Mouse (Mus musculus) forebrain, embryonic 16.5 days (tissue): ENCODE measurements at regions not wholly inside any gene's neighbourhood (a gene's known extent, or its start where the extent isn't known, plus 50 kb on each side); places are given as distances from the start of the nearest gene placed in this dataset.

ENCODE experiments used
- ATAC-seq: fragments of 200-750 bp; cut with Nextera tagmentation; 2 replicates; pipeline ENCODE4 v1.8.0; 2017; ENCODE audit warnings: mild to moderate bottlenecking, moderate library complexity
- H3K27ac ChIP-seq: fragments of 300-500 bp; sonication (generic); 2 replicates; pipeline ENCODE4 v1.5.1; 2014; ENCODE audit warnings: low read length, control low read depth
- H3K27me3 ChIP-seq: fragments of 300-500 bp; sonication (generic); replicated peaks from 2 replicates; pipeline ENCODE4 v1.6.1; 2014; ENCODE audit warnings: low read length; ENCODE audit not compliant: control insufficient read depth, insufficient read depth
- H3K36me3 ChIP-seq: fragments of 300-500 bp; sonication (generic); 2 replicates; pipeline ENCODE4 v1.6.1; 2014; ENCODE audit not compliant: control insufficient read depth, insufficient read depth
- H3K4me1 ChIP-seq: fragments of 300-500 bp; sonication (generic); replicated peaks from 2 replicates; pipeline ENCODE4 v1.6.1; 2014; ENCODE audit warnings: low read length; ENCODE audit not compliant: control insufficient read depth, insufficient read depth
- H3K4me2 ChIP-seq: fragments of 300-500 bp; sonication (generic); 2 replicates; pipeline ENCODE4 v1.6.1; 2014; ENCODE audit warnings: mild to moderate bottlenecking, low read length, control low read depth
- H3K4me3 ChIP-seq: fragments of 300-500 bp; sonication (generic); replicated peaks from 2 replicates; pipeline ENCODE4 v1.5.1; 2014; ENCODE audit warnings: mild to moderate bottlenecking, low read length, control low read depth
- H3K9ac ChIP-seq: fragments of 300-500 bp; sonication (generic); replicated peaks from 2 replicates; pipeline ENCODE4 v1.6.1; 2014; ENCODE audit warnings: low read depth, low read length, control low read depth
- H3K9me3 ChIP-seq: fragments of 300-500 bp; sonication (generic); 2 replicates; pipeline ENCODE4 v1.6.1; 2016; ENCODE audit warnings: low read length; ENCODE audit not compliant: control insufficient read depth
- WGBS: fragments of 180-500 bp; shearing (Covaris S2); extraction: QIAGEN DNeasy Blood & Tissue Kit; methylation state at CpG from one replicate; pipeline ENCODE4 v1.1.7; 2014; 5-methylcytosine and 5-hydroxymethylcytosine counted together

- Histone ChIP-seq H3K4me3 (no peak overlapping the region), H3K27me3 (no peaks in the 10 kb centered on the region), H3K4me1 (peaks cover 11% of the 10 kb centered on the region), H3K27ac (no peak overlapping the region), H3K36me3 (no peaks in the 10 kb centered on the region), H3K9me3 (no peaks in the 10 kb centered on the region), H3K9ac (no peak overlapping the region), H3K4me2 (no peak overlapping the region)
- no peak for ATAC-seq
These were observed 121.0 kb upstream of the Slc22a23 start for GRCm38 (mm10) chr13:34465862-34466430.

- Histone ChIP-seq H3K9ac (no peak overlapping the region), H3K9me3 (no peaks in the 10 kb centered on the region), H3K4me2 (no peak overlapping the region), H3K27ac (no peak overlapping the region), H3K36me3 (no peaks in the 10 kb centered on the region), H3K27me3 (no peaks in the 10 kb centered on the region), H3K4me3 (no peak overlapping the region), H3K4me1 (peaks cover 11% of the 10 kb centered on the region)
- WGBS, result 94% methylated on average over 5 of the region's 5 CpGs
- ATAC-seq, result no peak
These were observed 120.5 kb upstream of the Slc22a23 start for GRCm38 (mm10) chr13:34465456-34465855.

DNA sequence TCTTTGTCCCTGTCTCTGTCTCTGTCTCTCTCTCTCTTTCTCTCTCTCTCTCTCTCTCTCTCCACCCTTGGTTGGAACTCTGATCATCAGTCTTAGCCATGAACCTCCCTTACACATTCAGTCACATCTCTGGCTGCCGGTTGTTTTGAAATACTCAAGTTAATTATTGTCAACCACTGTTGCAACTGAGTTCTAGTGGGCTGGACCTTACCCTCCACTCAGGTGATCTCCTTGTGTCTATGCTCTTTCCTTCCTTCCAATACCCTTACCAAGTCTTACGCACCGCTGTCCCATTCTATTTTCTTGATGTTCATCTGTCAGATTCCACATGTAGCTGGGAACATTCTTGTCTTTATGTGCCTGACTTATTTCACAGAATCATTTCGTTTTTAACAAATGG, 119.2 kb upstream of the Slc22a23 start:
- H3K27ac ChIP-seq, result no peak overlapping the region
- WGBS, result 93% methylated on average over 4 of the region's 4 CpGs
- no peaks in the 10 kb centered on the region for H3K9me3 ChIP-seq
- H3K4me1 ChIP-seq, result peaks cover 8% of the 10 kb centered on the region
- H3K4me2 ChIP-seq, result no peak overlapping the region
- no peak for ATAC-seq
- H3K4me3 ChIP-seq, result no peak overlapping the region
- no peaks in the 10 kb centered on the region for H3K36me3 ChIP-seq
- H3K27me3 ChIP-seq, result no peaks in the 10 kb centered on the region
- no peak overlapping the region for H3K9ac ChIP-seq

- WGBS, result 13% methylated on average over 2 of the region's 2 CpGs
- Histone ChIP-seq H3K9me3 (no peaks in the 10 kb centered on the region), H3K4me2 (no peak overlapping the region), H3K4me3 (no peak overlapping the region), H3K9ac (no peak overlapping the region), H3K27me3 (no peaks in the 10 kb centered on the region), H3K27ac (no peak overlapping the region), H3K36me3 (no peaks in the 10 kb centered on the region), H3K4me1 (peaks cover 8% of the 10 kb centered on the region)
- peak; percentile 82 for ATAC-seq
These were observed 118.0 kb upstream of the Slc22a23 start for GRCm38 (mm10) chr13:34462808-34463511.

GRCm38 (mm10) chr13:34462206-34462807, 117.3 kb upstream of the Slc22a23 start:
- H3K9me3 ChIP-seq, result no peaks in the 10 kb centered on the region
- 75% methylated on average over 6 of the region's 6 CpGs for WGBS
- H3K27ac ChIP-seq, result no peak overlapping the region
- no peaks in the 10 kb centered on the region for H3K27me3 ChIP-seq
- H3K4me3 ChIP-seq, result no peak overlapping the region
- no peak; the same call in 1 of the 2 replicates for ATAC-seq
- H3K4me1 ChIP-seq, result peaks cover 8% of the 10 kb centered on the region
- H3K9ac ChIP-seq, result no peak overlapping the region
- H3K4me2 ChIP-seq, result no peak overlapping the region
- H3K36me3 ChIP-seq, result no peaks in the 10 kb centered on the region

DNA sequence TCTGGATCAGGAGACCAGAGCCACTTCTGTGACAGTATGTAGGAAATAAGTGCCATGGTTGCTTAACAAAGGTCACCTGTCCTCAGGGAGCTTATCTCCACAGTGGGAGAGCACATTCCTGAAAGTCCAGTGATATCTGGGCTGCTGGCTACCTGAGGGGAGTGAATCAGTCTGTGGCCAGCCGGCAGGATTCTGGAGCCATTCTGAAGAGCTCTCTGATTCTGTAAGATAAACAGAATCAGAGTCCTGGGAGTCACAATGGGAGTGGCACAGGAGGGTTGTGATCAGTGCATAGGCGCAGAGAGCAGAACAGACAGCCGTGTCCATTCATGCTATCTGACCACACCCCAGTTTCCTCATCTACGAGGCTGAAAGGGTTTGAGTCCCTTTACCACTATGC, 116.0 kb upstream of the Slc22a23 start:
- no peak for ATAC-seq

DNA sequence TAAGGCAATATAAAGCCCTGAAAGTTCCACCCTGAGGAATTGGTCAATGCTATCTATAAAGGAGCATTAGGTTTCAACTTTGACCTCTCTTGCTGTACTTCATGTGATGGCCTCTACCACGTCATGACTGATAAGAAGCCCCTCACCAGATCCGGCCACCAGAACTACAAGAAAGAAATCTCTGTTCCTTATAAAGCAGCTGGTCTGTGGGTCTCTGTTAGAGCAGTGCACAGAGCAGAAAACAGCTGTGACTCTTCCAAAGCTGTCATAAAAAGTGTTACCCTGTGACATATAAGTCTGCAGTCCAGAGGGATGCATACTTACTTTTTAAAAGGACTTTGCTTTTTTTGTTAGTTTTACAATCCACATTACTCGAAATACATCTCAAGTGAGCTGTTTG, 111.1 kb upstream of the Slc22a23 start:
- Histone ChIP-seq H3K4me1 (no peaks in the 10 kb centered on the region), H3K9me3 (no peaks in the 10 kb centered on the region), H3K27ac (no peak overlapping the region), H3K36me3 (no peaks in the 10 kb centered on the region), H3K4me2 (no peak overlapping the region), H3K9ac (no peak overlapping the region), H3K4me3 (no peak overlapping the region), H3K27me3 (no peaks in the 10 kb centered on the region)
- WGBS, result 85% methylated on average over 3 of the region's 3 CpGs
- ATAC-seq, result no peak

More for the DNA sequence above, 116.0 kb upstream of the Slc22a23 start:
- H3K4me2 ChIP-seq, result no peak overlapping the region
- H3K27ac ChIP-seq, result no peak overlapping the region
- no peak overlapping the region for H3K9ac ChIP-seq
- peaks cover 8% of the 10 kb centered on the region for H3K4me1 ChIP-seq
- no peaks in the 10 kb centered on the region for H3K27me3 ChIP-seq
- H3K9me3 ChIP-seq, result no peaks in the 10 kb centered on the region
- H3K4me3 ChIP-seq, result no peak overlapping the region
- no peaks in the 10 kb centered on the region for H3K36me3 ChIP-seq
- 67% methylated on average over 4 of the region's 4 CpGs for WGBS

GRCm38 (mm10) chr13:34446806-34447205, 101.8 kb upstream of the Slc22a23 start:
- Histone ChIP-seq H3K9me3 (no peaks in the 10 kb centered on the region), H3K27ac (no peak overlapping the region), H3K9ac (no peak overlapping the region), H3K4me2 (no peak overlapping the region), H3K4me3 (no peak overlapping the region), H3K36me3 (no peaks in the 10 kb centered on the region), H3K27me3 (no peaks in the 10 kb centered on the region), H3K4me1 (no peaks in the 10 kb centered on the region)
- no peak for ATAC-seq

GRCm38 (mm10) chr13:34446327-34446726, 101.3 kb upstream of the Slc22a23 start:
- Histone ChIP-seq H3K27ac (no peak overlapping the region), H3K4me2 (no peak overlapping the region), H3K27me3 (no peaks in the 10 kb centered on the region), H3K36me3 (no peaks in the 10 kb centered on the region), H3K9ac (no peak overlapping the region), H3K4me1 (no peaks in the 10 kb centered on the region), H3K4me3 (no peak overlapping the region), H3K9me3 (no peaks in the 10 kb centered on the region)
- ATAC-seq, result no peak
- 63% methylated on average over 8 of the region's 8 CpGs for WGBS
